In the genomic region with DNA sequence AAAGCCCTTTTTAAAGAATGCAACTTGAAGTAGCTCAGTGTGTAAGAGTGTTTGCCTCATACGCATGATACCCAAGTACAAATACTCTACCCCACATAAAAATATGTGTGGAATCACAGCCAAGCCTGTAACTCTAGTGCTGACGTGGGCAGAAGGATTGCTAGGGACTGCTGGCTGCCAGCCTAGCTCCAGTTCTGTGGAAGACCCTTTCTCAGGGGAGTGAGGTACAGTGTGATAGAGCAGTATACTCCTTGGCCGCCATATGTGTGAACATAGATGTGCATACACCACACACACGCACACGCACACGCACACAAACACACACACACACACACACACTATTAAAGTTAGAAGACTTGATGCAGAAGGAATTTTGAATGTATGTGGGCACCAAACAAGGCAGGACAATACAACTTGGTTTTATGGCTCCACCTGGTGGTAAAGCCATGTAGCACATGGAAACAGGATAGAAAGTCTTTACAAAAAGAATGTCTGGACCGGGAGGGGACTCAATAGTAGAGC, we compare ENCODE assay signal across 8 mouse cellular contexts. TPM values are rescaled to one million over a fixed set of nuclear protein-coding genes. Genes with fewer than 3 reads are reported as not detected.
DNase-seq lines count a peak whose midpoint lies in the region; ATAC-seq lines count a peak whose summit lies in the region.

No protein-coding gene starts in this region.

- 65% methylated on average over 7 of the region's 7 CpGs for WGBS in forebrain, embryonic 16.5 days
- WGBS in intestine, embryonic 16.5 days, result 66% methylated on average over 7 of the region's 7 CpGs
- WGBS in limb, embryonic 13.5 days, result 67% methylated on average over 7 of the region's 7 CpGs

- DNase-seq in ovary, postnatal 14 days (ENCODE audit: low spot score), result peak; percentile 41
- DNase-seq in ovary, postnatal 36 days (ENCODE audit: low spot score), result no peak
- DNase-seq in cerebellum, adult 11 months, result peak; percentile 37
- DNase-seq in naive thymus-derived CD4-positive, alpha-beta T cell, adult 2 months (ENCODE audit: low read depth), result peak; percentile 71
- DNase-seq in telencephalon, adult 2 months (ENCODE audit: low read depth, low spot score), result peak; percentile 41

- no peaks in the 10 kb centered on the region for H3K9me3 ChIP-seq in forebrain, embryonic 16.5 days (ENCODE audit: control insufficient read depth, low read length)
- H3K9me3 ChIP-seq in intestine, embryonic 16.5 days (ENCODE audit: control insufficient read depth, low read length), result no peaks in the 10 kb centered on the region
- H3K9me3 ChIP-seq in limb, embryonic 13.5 days, result no peaks in the 10 kb centered on the region

- H3K4me3 ChIP-seq in forebrain, embryonic 16.5 days (replicated peaks; ENCODE audit: low read length), result no peak overlapping the region
- H3K4me3 ChIP-seq in intestine, embryonic 16.5 days (ENCODE audit: low read length), result no peak overlapping the region
- H3K4me3 ChIP-seq in limb, embryonic 13.5 days, result no peak overlapping the region

- no peaks in the 10 kb centered on the region for H3K27me3 ChIP-seq in forebrain, embryonic 16.5 days (replicated peaks; ENCODE audit: control insufficient read depth, insufficient read depth, low read length)
- no peaks in the 10 kb centered on the region for H3K27me3 ChIP-seq in intestine, embryonic 16.5 days (replicated peaks; ENCODE audit: control insufficient read depth, insufficient read depth, low read length)
- H3K27me3 ChIP-seq in limb, embryonic 13.5 days, result no peaks in the 10 kb centered on the region

- H3K36me3 ChIP-seq in forebrain, embryonic 16.5 days (ENCODE audit: control insufficient read depth, insufficient read depth), result no peaks in the 10 kb centered on the region; the same call in 1 of the 2 replicates
- no peaks in the 10 kb centered on the region for H3K36me3 ChIP-seq in intestine, embryonic 16.5 days (ENCODE audit: control insufficient read depth, insufficient read depth, low read length)
- peaks cover 28% of the 10 kb centered on the region for H3K36me3 ChIP-seq in limb, embryonic 13.5 days

- no peak overlapping the region for H3K4me2 ChIP-seq in forebrain, embryonic 16.5 days (ENCODE audit: low read length)
- H3K4me2 ChIP-seq in intestine, embryonic 16.5 days (ENCODE audit: low read depth, low read length), result no peak overlapping the region
- no peak overlapping the region for H3K4me2 ChIP-seq in limb, embryonic 13.5 days (replicated peaks)

- no peak overlapping the region for H3K9ac ChIP-seq in forebrain, embryonic 16.5 days (replicated peaks; ENCODE audit: low read depth, low read length)
- no peak overlapping the region for H3K9ac ChIP-seq in intestine, embryonic 16.5 days (ENCODE audit: low read depth, low read length)
- H3K9ac ChIP-seq in limb, embryonic 13.5 days, result no peak overlapping the region

- peak; percentile 65 for ATAC-seq in forebrain, embryonic 16.5 days
- ATAC-seq in intestine, embryonic 16.5 days, result peak; percentile 42
- ATAC-seq in limb, embryonic 13.5 days (ENCODE audit: low FRiP score, low read depth), result peak; percentile 40; the same call in 1 of the 2 replicates

- H3K4me1 ChIP-seq in forebrain, embryonic 16.5 days (replicated peaks; ENCODE audit: control insufficient read depth, insufficient read depth, low read length), result no peaks in the 10 kb centered on the region
- no peaks in the 10 kb centered on the region for H3K4me1 ChIP-seq in intestine, embryonic 16.5 days (ENCODE audit: control insufficient read depth, insufficient read depth, low read length)
- H3K4me1 ChIP-seq in limb, embryonic 13.5 days, result no peaks in the 10 kb centered on the region

- no peak overlapping the region for H3K27ac ChIP-seq in forebrain, embryonic 16.5 days (ENCODE audit: low read length)
- no peak overlapping the region for H3K27ac ChIP-seq in intestine, embryonic 16.5 days (ENCODE audit: low read length)
- no peak overlapping the region; the same call in 1 of the 2 replicates for H3K27ac ChIP-seq in limb, embryonic 13.5 days

RNA-seq across cellular contexts. Expression of gene Ric1, which starts 41.2 kb away (rescaled TPM):
- polyA plus RNA-seq in forebrain, embryonic 16.5 days (2015; fragmentation: Nextera tagmentation; extraction: Ambion mirVana), result 13.4 and 14.0 TPM in 2 replicates
- polyA plus RNA-seq in intestine, embryonic 16.5 days (2015; fragmentation: Nextera tagmentation; extraction: Ambion mirVana), result 8.0 and 9.0 TPM in 2 replicates
- 25.5 and 25.7 TPM in 2 replicates for polyA plus RNA-seq in limb, embryonic 13.5 days (2015; fragmentation: Nextera tagmentation; extraction: Ambion mirVana)
